Mouse (Mus musculus): ENCODE data around the gene Hoxa11. TPM values are rescaled to one million over a fixed set of nuclear protein-coding genes. Genes with fewer than 3 reads are reported as not detected.

Hoxa11 gene
- polyA plus RNA-seq, 1 experiment = not detected

GRCm38 (mm10) chr6:52220003-52220864 is 25.4 kb downstream of the Hoxa11 start:
- TF ChIP-seq POLR2A (IDR thresholded peaks at IDR 0.05; ENCODE audit: insufficient read depth, low read depth, low read length) = no peak
- no peak for TF ChIP-seq CTCF (IDR thresholded peaks at IDR 0.05; ENCODE audit: insufficient read depth, low read depth, low read length)
- H3K27ac ChIP-seq (ENCODE audit: insufficient read depth, low read depth, low read length) = no peak overlapping the region

GRCm38 (mm10) chr6:52219234-52219942 is 26.2 kb downstream of the Hoxa11 start:
- Histone ChIP-seq H3K4me1 (ENCODE audit: control insufficient read depth, insufficient read depth, low read length) (peaks cover 6% of the 10 kb centered on the region), H3K4me3 (ENCODE audit: insufficient read depth, low read depth, low read length) (no peak overlapping the region), H3K27ac (ENCODE audit: insufficient read depth, low read depth, low read length) (no peak overlapping the region)
- WGBS = 37% methylated on average over 9 of the region's 9 CpGs
- TF ChIP-seq CTCF (IDR thresholded peaks at IDR 0.05; ENCODE audit: insufficient read depth, low read depth, low read length) (no peak), POLR2A (IDR thresholded peaks at IDR 0.05; ENCODE audit: insufficient read depth, low read depth, low read length) (no peak)

More at GRCm38 (mm10) chr6:52220003-52220864, 25.4 kb downstream of the Hoxa11 start:
- Histone ChIP-seq H3K4me3 (ENCODE audit: insufficient read depth, low read depth, low read length) (no peak overlapping the region), H3K4me1 (ENCODE audit: control insufficient read depth, insufficient read depth, low read length) (peaks cover 6% of the 10 kb centered on the region)
- 23% methylated on average over 32 of the region's 32 CpGs for WGBS

GRCm38 (mm10) chr6:52218643-52219215 is 26.9 kb downstream of the Hoxa11 start:
- WGBS = 11% methylated on average over 14 of the region's 14 CpGs
- no peak overlapping the region for H3K4me3 ChIP-seq (ENCODE audit: insufficient read depth, low read depth, low read length)
- peaks cover 6% of the 10 kb centered on the region for H3K4me1 ChIP-seq (ENCODE audit: control insufficient read depth, insufficient read depth, low read length)
- H3K27ac ChIP-seq (ENCODE audit: insufficient read depth, low read depth, low read length) = no peak overlapping the region
- TF ChIP-seq POLR2A (IDR thresholded peaks at IDR 0.05; ENCODE audit: insufficient read depth, low read depth, low read length) = no peak
- no peak for TF ChIP-seq CTCF (IDR thresholded peaks at IDR 0.05; ENCODE audit: insufficient read depth, low read depth, low read length)

DNA sequence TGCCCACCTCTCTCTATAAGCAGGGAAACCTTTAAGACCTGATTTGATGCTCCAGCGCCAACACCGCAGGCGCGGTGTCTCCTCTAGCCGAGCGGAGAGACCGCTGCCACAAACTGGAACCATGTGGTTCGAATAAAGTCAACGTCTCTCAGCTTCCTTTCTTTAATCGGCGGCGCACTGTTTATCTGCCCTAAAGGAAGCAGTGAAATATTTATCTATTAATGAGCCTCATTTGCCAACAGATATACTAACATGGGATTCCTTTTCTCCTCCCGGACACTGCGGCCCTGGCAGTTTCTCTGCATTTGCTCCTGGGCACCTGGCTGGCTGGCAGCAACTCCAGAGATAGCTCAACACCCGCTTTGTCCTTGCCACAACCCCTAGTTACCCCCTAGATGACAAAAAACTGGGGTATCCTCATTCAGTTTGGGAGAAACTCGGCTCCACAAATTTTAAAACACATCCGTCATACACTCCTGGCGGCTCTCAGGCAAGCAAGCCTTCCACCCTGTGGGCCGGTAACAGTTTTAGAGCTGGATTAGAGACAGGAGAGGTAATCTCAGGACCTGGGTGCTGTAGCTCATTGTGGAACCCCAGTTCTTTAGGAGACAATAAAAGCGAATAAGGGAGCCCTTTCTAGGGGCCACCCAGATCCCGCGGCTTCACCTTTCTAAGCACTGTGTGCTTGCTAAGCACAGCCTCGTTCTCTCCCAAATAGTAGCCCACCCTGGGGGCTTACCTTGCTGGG is 27.5 kb downstream of the Hoxa11 start:
- peaks cover 6% of the 10 kb centered on the region for H3K4me1 ChIP-seq (ENCODE audit: control insufficient read depth, insufficient read depth, low read length)
- H3K4me3 ChIP-seq (ENCODE audit: insufficient read depth, low read depth, low read length) = no peak overlapping the region
- H3K27ac ChIP-seq (ENCODE audit: insufficient read depth, low read depth, low read length) = no peak overlapping the region
- TF ChIP-seq POLR2A (IDR thresholded peaks at IDR 0.05; ENCODE audit: insufficient read depth, low read depth, low read length) (no peak), CTCF (IDR thresholded peaks at IDR 0.05; ENCODE audit: insufficient read depth, low read depth, low read length) (no peak)
- WGBS = 7% methylated on average over 23 of the region's 23 CpGs

GRCm38 (mm10) chr6:52217459-52217768 is 28.2 kb downstream of the Hoxa11 start:
- Histone ChIP-seq H3K4me1 (ENCODE audit: control insufficient read depth, insufficient read depth, low read length) (peaks cover 6% of the 10 kb centered on the region), H3K4me3 (ENCODE audit: insufficient read depth, low read depth, low read length) (no peak overlapping the region), H3K27ac (ENCODE audit: insufficient read depth, low read depth, low read length) (no peak overlapping the region)
- TF ChIP-seq POLR2A (IDR thresholded peaks at IDR 0.05; ENCODE audit: insufficient read depth, low read depth, low read length) = no peak
- WGBS = 2% methylated on average over 25 of the region's 25 CpGs

DNA sequence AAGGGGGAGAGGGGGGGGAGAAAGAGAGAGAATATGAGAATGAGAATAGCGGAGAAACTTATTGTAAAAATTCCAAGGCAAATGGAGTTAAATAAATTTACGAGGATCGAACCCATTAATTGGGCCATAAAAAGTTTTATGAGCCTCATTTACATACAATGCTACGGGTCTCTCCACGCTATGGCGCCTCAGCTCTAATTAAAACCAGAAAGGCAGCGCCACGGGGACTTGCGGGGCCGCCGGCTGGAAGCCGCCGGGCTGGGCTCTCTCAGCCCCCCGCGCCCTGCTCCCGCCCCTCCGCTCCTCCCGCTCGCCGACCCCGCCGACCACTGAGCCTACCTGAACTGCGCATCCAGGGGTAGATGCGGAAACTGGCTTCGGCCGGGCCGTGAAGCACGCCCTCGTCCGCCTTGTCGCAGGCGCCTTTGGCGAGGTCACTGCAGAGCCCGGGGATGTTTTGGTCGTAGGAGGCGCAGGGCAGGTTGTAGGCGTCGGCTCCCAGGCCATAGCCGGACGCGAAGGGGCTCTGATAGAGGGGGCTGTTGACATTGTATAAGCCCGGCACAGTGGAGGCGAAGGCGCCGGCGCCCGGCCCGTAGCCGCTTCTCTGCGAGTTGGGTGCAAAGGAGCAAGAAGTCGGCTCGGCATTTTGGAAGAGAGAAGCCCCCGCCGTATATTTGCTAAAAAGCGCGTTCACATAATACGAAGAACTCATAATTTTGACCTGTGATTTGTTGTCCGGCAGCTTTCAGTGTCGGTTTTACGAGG is 28.7 kb downstream of the Hoxa11 start:
- no peak for TF ChIP-seq POLR2A (IDR thresholded peaks at IDR 0.05; ENCODE audit: insufficient read depth, low read depth, low read length)
- TF ChIP-seq CTCF (IDR thresholded peaks at IDR 0.05; ENCODE audit: insufficient read depth, low read depth, low read length) = no peak
- Histone ChIP-seq H3K4me3 (ENCODE audit: insufficient read depth, low read depth, low read length) (no peak overlapping the region), H3K27ac (ENCODE audit: insufficient read depth, low read depth, low read length) (no peak overlapping the region), H3K4me1 (ENCODE audit: control insufficient read depth, insufficient read depth, low read length) (peaks cover 6% of the 10 kb centered on the region)
- WGBS = 4% methylated on average over 60 of the region's 60 CpGs

DNA sequence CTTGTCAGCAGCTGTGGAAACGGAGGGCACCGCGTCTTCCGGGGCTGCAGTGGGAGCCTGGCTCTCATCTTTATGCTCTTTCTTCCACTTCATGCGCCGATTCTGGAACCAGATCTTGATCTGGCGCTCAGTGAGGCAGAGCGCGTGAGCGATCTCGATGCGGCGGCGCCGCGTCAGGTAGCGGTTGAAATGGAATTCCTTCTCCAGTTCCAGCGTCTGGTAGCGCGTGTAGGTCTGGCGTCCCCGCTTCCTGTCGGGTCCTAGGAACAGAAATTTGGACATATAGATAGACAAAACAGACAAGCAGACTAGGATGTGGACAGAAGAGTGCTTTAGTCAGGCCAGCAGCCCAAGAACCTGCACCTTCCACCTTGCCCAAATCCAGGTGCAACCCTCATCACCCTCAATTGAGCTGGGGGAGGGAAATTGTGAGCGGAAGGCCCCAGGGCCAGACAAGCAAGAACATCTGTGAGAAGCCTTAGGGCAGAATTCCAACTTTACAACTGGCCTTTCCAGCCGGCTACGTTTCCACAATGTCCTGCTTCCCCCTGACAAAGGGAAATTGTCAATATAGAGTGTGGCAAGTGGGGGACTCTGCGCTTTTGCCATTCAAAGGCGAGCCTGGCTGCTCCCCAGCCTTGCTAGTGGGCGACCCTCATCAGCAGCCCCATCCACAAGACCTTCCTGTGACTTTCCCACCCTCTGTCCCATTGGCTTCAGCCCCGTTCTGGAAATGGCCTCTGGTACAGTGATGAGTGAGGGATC is 29.7 kb downstream of the Hoxa11 start:
- H3K27ac ChIP-seq (ENCODE audit: insufficient read depth, low read depth, low read length) = no peak overlapping the region
- H3K4me3 ChIP-seq (ENCODE audit: insufficient read depth, low read depth, low read length) = no peak overlapping the region
- WGBS = 3% methylated on average over 30 of the region's 30 CpGs
- TF ChIP-seq CTCF (IDR thresholded peaks at IDR 0.05; ENCODE audit: insufficient read depth, low read depth, low read length) (no peak), POLR2A (IDR thresholded peaks at IDR 0.05; ENCODE audit: insufficient read depth, low read depth, low read length) (no peak)
- no peaks in the 10 kb centered on the region for H3K4me1 ChIP-seq (ENCODE audit: control insufficient read depth, insufficient read depth, low read length)

Measured in olfactory bulb, adult 2 months (tissue).